Mouse (Mus musculus): ENCODE data around the gene Tulp4.
"Not testable (repeated sequence)": the region's sequence is repeated elsewhere in the genome, so short reads cannot be mapped to it uniquely, and the experiment has no call there.

GRCm38 (mm10) chr17:6300190-6300863 is 194.1 kb downstream of the Tulp4 start:
- not testable (repeated sequence) for TF ChIP-seq CTCF (IDR thresholded peaks at IDR 0.05; ENCODE audit: borderline replicate concordance, insufficient read depth, low read depth, low read length); POLR2A (IDR thresholded peaks at IDR 0.05; ENCODE audit: borderline replicate concordance, insufficient read depth, low read length)
